Mouse (Mus musculus) lung, postnatal 0 days (tissue): ENCODE results near the gene Sh3pxd2a. TPM values are rescaled to one million over a fixed set of nuclear protein-coding genes. Genes with fewer than 3 reads are reported as not detected.

ENCODE experiments used
- ATAC-seq: fragments of 200-750 bp; cut with Nextera tagmentation; 2 replicates; pipeline ENCODE4 v1.8.0; 2017; ENCODE audit warnings: moderate library complexity
- DNase-seq: peaks from one replicate; pipeline ENCODE4 v3.0.0-alpha.2; 2016; ENCODE audit warnings: low spot score
- H3K27ac ChIP-seq: fragments of 300-500 bp; sonication (generic); 2 replicates; pipeline ENCODE4 v1.5.1; 2014; ENCODE audit warnings: antibody characterized with exemption, mild to moderate bottlenecking, low read length, mixed read lengths
- H3K27me3 ChIP-seq: fragments of 300-500 bp; sonication (generic); replicated peaks from 2 replicates; pipeline ENCODE4 v1.6.1; 2014; ENCODE audit warnings: low read length, mixed read lengths; ENCODE audit not compliant: insufficient read depth
- H3K36me3 ChIP-seq: fragments of 300-500 bp; sonication (generic); 2 replicates; pipeline ENCODE4 v1.6.1; 2014; ENCODE audit warnings: low read length, mixed read lengths; ENCODE audit not compliant: insufficient read depth
- H3K4me1 ChIP-seq: fragments of 300-500 bp; sonication (generic); 2 replicates; pipeline ENCODE4 v1.6.1; 2014; ENCODE audit warnings: antibody characterized with exemption, low read depth, low read length, mixed read lengths; ENCODE audit not compliant: insufficient read depth
- H3K4me2 ChIP-seq: fragments of 300-500 bp; sonication (generic); replicated peaks from 2 replicates; pipeline ENCODE4 v1.6.1; 2014; ENCODE audit warnings: low read depth, mild to moderate bottlenecking, low read length, moderate library complexity, mixed read lengths
- H3K4me3 ChIP-seq: fragments of 300-500 bp; sonication (generic); 2 replicates; pipeline ENCODE4 v1.5.1; 2014; ENCODE audit warnings: low read depth, low read length
- H3K9ac ChIP-seq: fragments of 300-500 bp; sonication (generic); replicated peaks from 2 replicates; pipeline ENCODE4 v1.6.1; 2014; ENCODE audit warnings: low read depth, mild to moderate bottlenecking
- H3K9me3 ChIP-seq: fragments of 300-500 bp; sonication (generic); 2 replicates; pipeline ENCODE4 v1.6.1; 2016; ENCODE audit warnings: low read length, mixed read lengths
- CTCF ChIP-seq: IDR thresholded peaks from 2 replicates; pipeline ENCODE4 v1.5.1; 2016; ENCODE audit warnings: antibody characterized with exemption, mild to moderate bottlenecking
- EP300 ChIP-seq: IDR thresholded peaks from 2 replicates; pipeline ENCODE4 v1.6.1; 2016; ENCODE audit warnings: antibody characterized with exemption, mild to moderate bottlenecking, control low read depth
- WGBS: fragments of 180-500 bp; shearing (Covaris S2); extraction: QIAGEN DNeasy Blood & Tissue Kit; methylation state at CpG from one replicate; pipeline ENCODE4 v1.1.7; 2014; 5-methylcytosine and 5-hydroxymethylcytosine counted together
- polyA plus RNA-seq: library from polyadenylated mRNA; unstranded; fragments of >200 nt; fragmentation: Nextera tagmentation; extraction: Ambion mirVana; gene quantifications from 2 replicates; pipeline ENCODE4 v1.2.1, GENCODE M21; 2015

Sh3pxd2a gene
- polyA plus RNA-seq, 1 experiment from 2014 or later, result 5.6 TPM

DNA sequence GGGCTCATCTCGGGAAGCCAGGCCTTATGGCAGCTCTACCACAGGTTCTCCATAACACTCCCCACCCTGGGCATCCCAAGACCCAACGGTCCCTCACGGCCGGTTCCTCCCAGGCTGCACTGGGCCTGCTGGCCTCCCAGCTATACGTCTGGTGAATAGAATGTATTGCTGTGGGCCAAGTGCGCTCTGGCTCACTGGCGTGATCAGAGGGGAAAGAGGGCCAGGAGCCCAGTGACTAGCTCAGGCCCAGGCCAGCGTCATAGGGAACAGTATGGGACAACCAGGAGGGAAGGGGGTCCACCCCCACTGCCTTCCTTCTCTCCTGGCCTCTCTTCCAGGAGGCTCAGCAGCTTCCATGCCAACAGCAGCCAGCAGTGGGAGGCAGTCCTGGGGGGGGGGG, 145.1 kb downstream of the Sh3pxd2a start:
- TF ChIP-seq EP300 (no peak), CTCF (no peak)
- Histone ChIP-seq H3K4me3 (peak overlapping the region; percentile 42), H3K9me3 (no peaks in the 10 kb centered on the region), H3K4me2 (peak overlapping the region; percentile 54), H3K9ac (peak overlapping the region; percentile 39; the same call in 1 of the 2 replicates), H3K36me3 (no peaks in the 10 kb centered on the region), H3K4me1 (peaks cover 24% of the 10 kb centered on the region; the same call in 1 of the 2 replicates), H3K27ac (peak overlapping the region; percentile 84), H3K27me3 (no peaks in the 10 kb centered on the region)
- WGBS, result 49% methylated on average over 8 of the region's 8 CpGs
- DNase-seq (no peak), ATAC-seq (no peak)

DNA sequence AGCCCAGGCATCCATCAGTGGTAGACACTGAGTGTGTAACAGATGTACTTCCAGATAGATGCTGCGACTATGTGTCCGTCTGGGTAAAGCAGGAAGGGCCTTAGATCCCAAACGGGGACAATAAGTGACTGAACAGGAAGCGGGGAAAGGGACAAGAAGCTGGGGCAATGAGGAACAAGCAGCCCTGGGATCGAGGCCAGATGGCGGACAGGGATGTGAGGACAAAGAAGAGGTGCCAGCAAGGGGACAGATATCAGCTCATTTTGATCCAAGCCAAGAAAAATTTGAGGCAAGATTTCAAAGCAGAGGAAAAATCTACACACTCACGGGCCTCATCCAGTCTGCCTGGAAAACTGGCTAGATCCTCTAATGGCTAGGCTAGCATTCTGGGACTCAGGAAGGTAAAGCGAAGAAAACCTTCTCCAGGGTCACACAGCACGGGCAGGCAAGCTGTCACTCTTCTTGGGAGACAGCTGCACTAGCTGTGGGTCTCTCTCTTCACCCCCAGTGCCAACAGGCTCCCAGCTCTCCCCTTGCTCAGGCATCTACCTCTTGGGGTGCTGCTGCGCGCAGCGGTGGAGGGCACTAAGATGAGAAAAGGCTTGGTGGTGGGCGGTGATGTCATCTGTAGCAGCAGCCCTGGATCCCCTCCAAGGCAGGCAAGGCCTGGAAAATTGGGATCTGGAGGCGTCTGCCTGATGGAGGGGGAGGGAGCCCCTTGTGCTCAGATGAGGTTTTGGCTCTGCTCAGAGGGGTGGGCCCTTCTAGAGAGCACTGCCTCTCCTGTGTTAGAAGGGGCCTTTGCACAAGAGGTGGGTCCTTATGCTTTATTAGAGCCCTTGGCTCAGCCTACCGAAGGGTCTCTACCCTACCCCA, 146.9 kb downstream of the Sh3pxd2a start:
- Histone ChIP-seq H3K36me3 (no peaks in the 10 kb centered on the region), H3K4me2 (peak overlapping the region; percentile 54), H3K27me3 (no peaks in the 10 kb centered on the region), H3K4me3 (0 out of 2 replicates have a peak overlapping the region, but pooled peaks have one; percentile 12), H3K9me3 (no peaks in the 10 kb centered on the region), H3K27ac (peak overlapping the region; percentile 84), H3K9ac (0 out of 2 replicates have a peak overlapping the region, but pooled peaks have one; percentile 1), H3K4me1 (peaks cover 36% of the 10 kb centered on the region; the same call in 1 of the 2 replicates)
- ATAC-seq (no peak), DNase-seq (peak; percentile 85)
- TF ChIP-seq CTCF, result peak; percentile 22; the same call in 1 of the 2 replicates
- no peak for TF ChIP-seq EP300
- 52% methylated on average over 14 of the region's 15 CpGs for WGBS

DNA sequence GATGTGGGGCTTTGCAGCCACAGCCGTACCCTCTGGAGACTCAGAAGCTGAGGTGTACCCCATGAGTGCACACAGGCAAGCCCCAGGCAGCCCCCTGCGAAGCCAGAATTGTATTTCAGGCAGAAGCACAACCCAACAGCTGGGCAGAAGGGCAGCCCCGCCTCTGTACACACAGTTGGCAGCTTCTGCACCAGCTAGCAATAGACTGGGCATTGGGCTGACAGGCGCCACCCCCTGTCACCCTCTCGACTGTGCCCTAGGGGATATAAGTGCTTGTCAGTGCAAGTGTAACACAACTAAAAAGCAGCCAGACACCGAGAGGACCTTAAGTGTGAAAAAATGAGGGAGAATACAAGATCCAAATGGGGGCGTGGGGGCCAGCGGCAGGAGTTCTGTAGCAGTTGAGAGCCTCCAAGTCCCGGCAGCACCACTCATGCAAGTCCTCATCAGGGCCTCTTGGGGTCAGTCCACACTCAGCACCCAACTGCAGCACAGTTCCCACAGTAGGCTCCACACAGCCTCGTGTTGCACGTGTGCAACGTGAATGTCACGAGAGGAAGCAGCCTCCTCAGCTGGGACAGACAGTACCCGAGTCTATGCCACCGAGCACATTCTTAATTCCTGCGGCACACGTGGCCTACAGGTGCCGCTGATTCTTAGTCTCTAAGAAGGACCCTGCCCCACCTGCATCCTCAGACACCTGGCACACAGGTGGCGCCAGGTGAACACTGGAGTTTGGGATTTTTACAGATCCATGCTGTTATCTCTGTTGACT, 147.7 kb downstream of the Sh3pxd2a start:
- TF ChIP-seq CTCF (peak; percentile 44), EP300 (no peak)
- no peaks in the 10 kb centered on the region for H3K27me3 ChIP-seq
- H3K9ac ChIP-seq, result 0 out of 2 replicates have a peak overlapping the region, but pooled peaks have one; percentile 1
- no peak overlapping the region for H3K4me3 ChIP-seq
- peak overlapping the region; percentile 84 for H3K27ac ChIP-seq
- no peak for ATAC-seq
- H3K4me1 ChIP-seq, result peaks cover 35% of the 10 kb centered on the region; the same call in 1 of the 2 replicates
- H3K36me3 ChIP-seq, result no peaks in the 10 kb centered on the region
- no peaks in the 10 kb centered on the region for H3K9me3 ChIP-seq
- peak overlapping the region; percentile 54 for H3K4me2 ChIP-seq
- peak; percentile 55 for DNase-seq
- whole genome bisulfite sequencing, result 49% methylated on average over 19 of the region's 19 CpGs

DNA sequence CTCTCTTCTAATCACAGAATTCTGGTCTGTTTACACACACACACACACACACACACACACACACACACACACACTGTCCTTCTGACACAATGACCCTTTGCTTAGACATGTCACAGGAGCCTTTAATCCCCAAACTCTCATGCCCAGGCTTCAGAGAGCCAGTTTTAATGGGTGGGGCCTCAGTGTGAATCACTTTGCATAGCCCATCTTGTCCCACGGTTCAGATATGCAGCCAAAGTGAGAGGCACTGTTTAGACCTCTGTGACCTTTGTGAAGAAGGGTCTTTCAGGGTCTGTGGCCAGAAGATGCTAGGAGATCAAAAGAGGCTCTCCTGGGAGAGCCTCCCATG, 148.3 kb downstream of the Sh3pxd2a start:
- H3K4me1 ChIP-seq, result peaks cover 32% of the 10 kb centered on the region; the same call in 1 of the 2 replicates
- ATAC-seq (no peak), DNase-seq (peak; percentile 46)
- H3K36me3 ChIP-seq, result no peaks in the 10 kb centered on the region
- no peak overlapping the region for H3K9ac ChIP-seq
- H3K4me3 ChIP-seq, result no peak overlapping the region
- H3K4me2 ChIP-seq, result 0 out of 2 replicates have a peak overlapping the region, but pooled peaks have one; percentile 54
- 10% methylated on average over 1 of the region's 1 CpGs for WGBS
- no peaks in the 10 kb centered on the region for H3K27me3 ChIP-seq
- TF ChIP-seq CTCF, result no peak
- no peak for TF ChIP-seq EP300
- H3K27ac ChIP-seq, result peak overlapping the region; percentile 22; the same call in 1 of the 2 replicates
- no peaks in the 10 kb centered on the region for H3K9me3 ChIP-seq

DNA sequence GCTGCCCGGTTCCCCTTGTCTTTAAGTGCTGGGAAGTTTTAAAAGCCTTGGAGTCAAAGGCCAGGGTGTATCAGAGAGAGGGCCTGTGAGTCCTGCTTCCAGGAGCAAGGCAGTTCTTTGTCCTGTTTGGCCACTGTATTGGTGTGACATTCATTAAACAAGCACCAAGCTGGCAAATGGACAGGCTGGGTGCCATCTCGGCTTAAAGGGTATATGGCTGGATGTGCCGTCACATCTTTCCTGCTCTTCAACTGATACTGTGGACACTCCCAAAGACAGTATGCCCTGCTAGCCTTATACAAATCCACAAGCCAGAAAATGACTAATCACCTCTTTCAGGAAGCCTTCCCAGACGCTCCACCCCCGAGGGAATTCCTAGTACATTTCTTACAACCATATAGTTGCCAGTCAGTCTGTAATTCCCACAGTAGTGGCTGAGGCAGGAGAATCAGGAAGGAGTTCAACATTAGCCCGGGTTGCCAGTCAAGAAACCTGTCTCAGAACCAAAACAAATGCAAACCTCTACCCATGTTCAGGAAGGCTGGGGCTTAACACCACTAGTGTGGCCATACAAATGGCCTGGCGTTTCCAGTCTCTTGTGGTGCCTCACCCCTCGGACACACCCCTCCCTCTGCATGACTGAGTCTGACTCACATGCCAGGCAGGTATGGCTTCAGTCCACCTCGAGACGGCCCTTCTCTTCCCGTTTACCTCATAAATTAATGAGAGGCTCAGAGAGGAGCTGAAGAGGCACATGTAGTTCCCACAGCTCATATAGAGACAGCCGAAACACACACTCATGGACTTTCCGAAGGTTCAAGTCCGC, 148.9 kb downstream of the Sh3pxd2a start:
- ATAC-seq (peak; percentile 46), DNase-seq (peak; percentile 90)
- Histone ChIP-seq H3K27ac (peak overlapping the region; percentile 93), H3K9ac (0 out of 2 replicates have a peak overlapping the region, but pooled peaks have one; percentile 66), H3K4me3 (0 out of 2 replicates have a peak overlapping the region, but pooled peaks have one; percentile 42), H3K9me3 (no peaks in the 10 kb centered on the region), H3K4me2 (peak overlapping the region; percentile 75), H3K27me3 (no peaks in the 10 kb centered on the region), H3K4me1 (peaks cover 32% of the 10 kb centered on the region; the same call in 1 of the 2 replicates), H3K36me3 (no peaks in the 10 kb centered on the region)
- 36% methylated on average over 14 of the region's 14 CpGs for WGBS
- TF ChIP-seq EP300 (peak; percentile 89; the same call in 1 of the 2 replicates), CTCF (no peak)
